Mouse (Mus musculus) adrenal gland, adult 8-10 months (tissue): Measurements from ENCODE around the gene Stra6l. TPM values are rescaled to one million over a fixed set of nuclear protein-coding genes. Genes with fewer than 3 reads are reported as not detected.
A peak's percentile ranks its signal among the peaks of the same experiment; 100 is the strongest.

Source experiments
- DNase-seq: peaks from one replicate; pipeline ENCODE4 v3.0.0; 2022
- total RNA-seq, 4 experiments: library from RNA; stranded (reverse); gene quantifications; 2 replicates each; pipeline ENCODE4 v1.2.4; 2022

Stra6l gene
- total RNA-seq = under 1 TPM; 0.31 to 0.58 (median 0.49) TPM

GRCm38 (mm10) chr4:45848109-45848824 is at the start of gene Stra6l:
TSS of gene Stra6l (plus strand) at chr4:45848664.
- no peak for DNase-seq

- DNase-seq = peak; percentile 78
These were observed 49.5 kb upstream of the Stra6l start, which contains the start of gene Aldh1b1 for GRCm38 (mm10) chr4:45798964-45799363. TSS of gene Aldh1b1 (plus strand) at chr4:45799022.

GRCm38 (mm10) chr4:45799956-45800537 is 48.4 kb upstream of the Stra6l start:
- no peak for DNase-seq

- DNase-seq = no peak
These were observed 45.6 kb upstream of the Stra6l start for GRCm38 (mm10) chr4:45802900-45803299.

GRCm38 (mm10) chr4:45808034-45808433 is 40.4 kb upstream of the Stra6l start:
- DNase-seq = no peak

GRCm38 (mm10) chr4:45811250-45811649 is 37.2 kb upstream of the Stra6l start:
- DNase-seq = no peak

- DNase-seq = no peak
These were observed 32.9 kb upstream of the Stra6l start for GRCm38 (mm10) chr4:45815542-45815941.

- DNase-seq = no peak
These were observed 29.7 kb upstream of the Stra6l start for GRCm38 (mm10) chr4:45818814-45819207.

- no peak for DNase-seq
These were observed 29.1 kb upstream of the Stra6l start for GRCm38 (mm10) chr4:45819208-45819931.

- peak; percentile 66 for DNase-seq
These were observed 28.2 kb upstream of the Stra6l start for GRCm38 (mm10) chr4:45820074-45820830.

- no peak for DNase-seq
These were observed 26.5 kb upstream of the Stra6l start for GRCm38 (mm10) chr4:45821995-45822394.

- no peak for DNase-seq
These were observed 25.5 kb upstream of the Stra6l start for GRCm38 (mm10) chr4:45822781-45823575.

- no peak for DNase-seq
These were observed 24.3 kb upstream of the Stra6l start for GRCm38 (mm10) chr4:45824049-45824760.

- DNase-seq = no peak
These were observed 23.5 kb upstream of the Stra6l start for GRCm38 (mm10) chr4:45824761-45825556.

GRCm38 (mm10) chr4:45826275-45827040 is 22.0 kb upstream of the Stra6l start, which contains the start of gene Igfbpl1:
TSS of gene Igfbpl1 (minus strand) at chr4:45826923.
- no peak for DNase-seq

GRCm38 (mm10) chr4:45829907-45830759 is 18.3 kb upstream of the Stra6l start:
- DNase-seq = no peak

- no peak for DNase-seq
These were observed 16.5 kb upstream of the Stra6l start for GRCm38 (mm10) chr4:45831996-45832395.

GRCm38 (mm10) chr4:45833461-45833860 is 15.0 kb upstream of the Stra6l start:
- DNase-seq = no peak
